Mouse (Mus musculus) bone marrow, adult 2 months (tissue): ENCODE results near the gene Olfr983.

Source experiments
- CTCF ChIP-seq: fragments of 200-500 bp; IDR thresholded peaks from 2 replicates; pipeline ENCODE4 v1.5.1; 2011; ENCODE audit warnings: low read length, control low read depth; ENCODE audit not compliant: control insufficient read depth, insufficient read depth
- POLR2A ChIP-seq: fragments of 200-500 bp; IDR thresholded peaks from 2 replicates; pipeline ENCODE4 v1.6.1; 2011; ENCODE audit warnings: low read depth, mild to moderate bottlenecking, control low read depth, low read length, borderline replicate concordance; ENCODE audit not compliant: control insufficient read depth

GRCm38 (mm10) chr9:40141544-40141943, 48.1 kb upstream of the Olfr983 start:
- TF ChIP-seq POLR2A = no peak
- no peak for TF ChIP-seq CTCF
